8 mouse cellular contexts compared by ENCODE assay signal in genomic region chr6:17749596-17749995, GRCm38 (mm10). TPM values are rescaled to one million over a fixed set of nuclear protein-coding genes. Genes with fewer than 3 reads are reported as not detected.
DNase-seq lines count a peak whose midpoint lies in the region; ATAC-seq and TF ChIP-seq lines count a peak whose summit lies in the region.

No protein-coding gene starts in this region.

- ATAC-seq in heart, embryonic 15.5 days (replicated peaks; ENCODE audit: insufficient number of reproducible peaks, insufficient read depth, low FRiP score, low read depth) = no peak
- ATAC-seq in hindbrain, embryonic 15.5 days (ENCODE audit: low FRiP score, low read depth) = no peak

- no peak for TF ChIP-seq CTCF in cortical plate, adult 2 months (IDR thresholded peaks at IDR 0.05; ENCODE audit: extremely low read depth, insufficient read depth, low read length)

- 37% methylated on average over 3 of the region's 3 CpGs for WGBS in heart, embryonic 15.5 days
- WGBS in hindbrain, embryonic 15.5 days = 14% methylated on average over 3 of the region's 3 CpGs

- intact Hi-C loops in heart, postnatal 14 days (cut with DNase I) = no loop called here

- peak overlapping the region; percentile 66 for H3K9ac ChIP-seq in heart, embryonic 15.5 days
- peak overlapping the region; percentile 90 for H3K9ac ChIP-seq in hindbrain, embryonic 15.5 days

- no peak overlapping the region for H3ac ChIP-seq in myocyte (ENCODE audit: control insufficient read depth, insufficient read length)

- H3K4me2 ChIP-seq in heart, embryonic 15.5 days = peak overlapping the region; percentile 72
- peak overlapping the region; percentile 68 for H3K4me2 ChIP-seq in hindbrain, embryonic 15.5 days
- H3K4me2 ChIP-seq in myocyte (ENCODE audit: low read depth) = peak overlapping the region; percentile 86

- H3K27ac ChIP-seq in heart, embryonic 15.5 days = peak overlapping the region; percentile 90
- H3K27ac ChIP-seq in cortical plate, adult 2 months (ENCODE audit: insufficient read depth, low read length) = peak overlapping the region; percentile 79
- H3K27ac ChIP-seq in hindbrain, embryonic 15.5 days (replicated peaks) = peak overlapping the region; percentile 98

- peak overlapping the region; percentile 60 for H3K4me3 ChIP-seq in heart, embryonic 15.5 days
- H3K4me3 ChIP-seq in cortical plate, adult 2 months (ENCODE audit: insufficient read depth, low read length) = peak overlapping the region; percentile 50
- H3K4me3 ChIP-seq in hindbrain, embryonic 15.5 days = peak overlapping the region; percentile 63
- peak overlapping the region; percentile 13 for H3K4me3 ChIP-seq in myocyte

- H3K36me3 ChIP-seq in heart, embryonic 15.5 days = no peaks in the 10 kb centered on the region
- no peaks in the 10 kb centered on the region for H3K36me3 ChIP-seq in hindbrain, embryonic 15.5 days
- H3K36me3 ChIP-seq in myocyte (ENCODE audit: control insufficient read depth, insufficient read depth) = no peaks in the 10 kb centered on the region

- H3K9me3 ChIP-seq in heart, embryonic 15.5 days (replicated peaks) = no peaks in the 10 kb centered on the region
- no peaks in the 10 kb centered on the region for H3K9me3 ChIP-seq in hindbrain, embryonic 15.5 days

- H3K27me3 ChIP-seq in heart, embryonic 15.5 days = no peaks in the 10 kb centered on the region
- H3K27me3 ChIP-seq in hindbrain, embryonic 15.5 days = no peaks in the 10 kb centered on the region
- no peaks in the 10 kb centered on the region for H3K27me3 ChIP-seq in myocyte (ENCODE audit: control insufficient read depth, insufficient read depth, insufficient read length)

- DNase-seq in heart, postnatal 14 days = no peak
- DNase-seq in T-cell, adult 2 months (ENCODE audit: low spot score) = no peak
- no peak for DNase-seq in kidney, adult 8-10 months
- no peak for DNase-seq in frontal cortex, postnatal 25 days (ENCODE audit: low spot score in 2 of 2)

- TF ChIP-seq POLR2A in cortical plate, adult 2 months (IDR thresholded peaks at IDR 0.05; ENCODE audit: extremely low read depth, insufficient read depth, low read length) = no peak
- no peak for TF ChIP-seq POLR2A in myocyte (IDR thresholded peaks at IDR 0.05; ENCODE audit: insufficient read length, low read depth)

- no peaks in the 10 kb centered on the region for H3K79me2 ChIP-seq in myocyte (ENCODE audit: control insufficient read depth, insufficient read depth)

- H3K4me1 ChIP-seq in heart, embryonic 15.5 days (replicated peaks) = peaks cover 10% of the 10 kb centered on the region; the same call in 1 of the 2 replicates
- peaks cover 2% of the 10 kb centered on the region; the same call in 1 of the 2 replicates for H3K4me1 ChIP-seq in cortical plate, adult 2 months (ENCODE audit: control insufficient read depth, insufficient read depth, low read length)
- H3K4me1 ChIP-seq in hindbrain, embryonic 15.5 days (replicated peaks) = peaks cover 31% of the 10 kb centered on the region

TF ChIP-seq in myocyte, 11 proteins besides CTCF, POLR2A, EP300 and RAD21:
- TF ChIP-seq USF1 (IDR thresholded peaks at IDR 0.05; ENCODE audit: low read depth) (no peak), TCF3 (IDR thresholded peaks at IDR 0.05; ENCODE audit: insufficient read length, low read depth) (no peak), SRF (IDR thresholded peaks at IDR 0.05; ENCODE audit: control insufficient read depth, insufficient read length, low read depth) (no peak), MAX (IDR thresholded peaks at IDR 0.05; ENCODE audit: low read depth) (no peak), MYOD1 (IDR thresholded peaks at IDR 0.05; ENCODE audit: control insufficient read depth in 1 of 3, insufficient read length in 2 of 3, low read depth in 2 of 3) (no peak), MYOG (IDR thresholded peaks at IDR 0.05; ENCODE audit: control insufficient read depth in 1 of 3, insufficient read depth in 1 of 3, insufficient read length in 2 of 3, low read depth in 2 of 3) (no peak), POLR2AphosphoS2 (IDR thresholded peaks at IDR 0.05; ENCODE audit: insufficient read length, low read depth) (no peak), TCF12 (IDR thresholded peaks at IDR 0.05; ENCODE audit: insufficient read depth, poor library complexity, severe bottlenecking) (no peak), E2F4 (IDR thresholded peaks at IDR 0.05; ENCODE audit: insufficient read depth) (no peak), REST (IDR thresholded peaks at IDR 0.05; ENCODE audit: insufficient read depth, insufficient read length) (no peak), CEBPB (IDR thresholded peaks at IDR 0.05; ENCODE audit: insufficient read depth, poor library complexity, severe bottlenecking) (no peak)

RNA-seq across cellular contexts. Expression of gene St7, which starts 56.9 kb away (rescaled TPM):
- polyA plus RNA-seq in heart, embryonic 15.5 days (2015; fragmentation: Nextera tagmentation; extraction: Ambion mirVana) = 26.1 and 28.6 TPM in 2 replicates
- total RNA-seq in heart, postnatal 14 days (2021) = 10 to 100 TPM; 19.0 to 19.3 TPM
- polyA plus RNA-seq in cortical plate, adult 2 months (2012; rRNA removed) = 22.8 and 26.3 TPM in 2 replicates
- 49.1 and 54.8 TPM in 2 replicates for polyA plus RNA-seq in hindbrain, embryonic 15.5 days (2015; fragmentation: Nextera tagmentation; extraction: Ambion mirVana)
- polyA plus RNA-seq in myocyte (2012; fragmentation: generic; extraction: Trizol) = 8.4 TPM

Comparison
In these comparisons a context has a peak if more than half of its experiments do, and no peak if none do; other contexts are left out.
1. H3K4me3 ChIP-seq: peak in every context shown above with its lines; median percentile 63 in hindbrain, embryonic 15.5 days; 60 in heart, embryonic 15.5 days; 50 in cortical plate, adult 2 months; 13 in myocyte.